ENCODE assay signal across 15 mouse cellular contexts in genomic region chr1:158604149-158604548, GRCm38 (mm10).
"Had no signal": no experiment of that assay in that cellular context is flagged by ENCODE, and none has a peak within 500 bp of the region (broad histone marks: within the 10 kb centered on the region; RNA-seq: fewer than 3 reads in every experiment).

No protein-coding gene starts in this region.

- H3K9me3 ChIP-seq: hindbrain, embryonic 13.5 days; intestine, embryonic 15.5 days; limb, embryonic 10.5 days; liver, embryonic 12.5 days; midbrain, embryonic 12.5 days; neural tube, embryonic 13.5 days had no signal

- H3K4me1 ChIP-seq: hindbrain, embryonic 13.5 days; intestine, embryonic 15.5 days; liver, embryonic 12.5 days; midbrain, embryonic 12.5 days had no signal

- H3K27me3 ChIP-seq: hindbrain, embryonic 13.5 days; intestine, embryonic 15.5 days; liver, embryonic 12.5 days; midbrain, embryonic 12.5 days; neural tube, embryonic 13.5 days had no signal

- DNase-seq: lung, embryonic 14.5 days; lung, postnatal 10 days; right cerebral cortex, adult 18-20 months; right cerebral cortex, postnatal 25 days; thymus, postnatal 25 days had no signal

- H3K4me2 ChIP-seq: hindbrain, embryonic 13.5 days; intestine, embryonic 15.5 days; liver, embryonic 12.5 days; lung, embryonic 14.5 days; midbrain, embryonic 12.5 days; neural tube, embryonic 13.5 days had no signal

- H3K27ac ChIP-seq: hindbrain, embryonic 13.5 days; intestine, embryonic 15.5 days; left cerebral cortex, adult 2 months; limb, embryonic 10.5 days; liver, embryonic 12.5 days; macrophage; midbrain, embryonic 12.5 days; neural tube, embryonic 13.5 days; stomach, postnatal 0 days had no signal

- H3K36me3 ChIP-seq: intestine, embryonic 15.5 days; limb, embryonic 10.5 days; liver, embryonic 12.5 days had no signal

- H3K9ac ChIP-seq: hindbrain, embryonic 13.5 days; intestine, embryonic 15.5 days; liver, embryonic 12.5 days; lung, embryonic 14.5 days; midbrain, embryonic 12.5 days; neural tube, embryonic 13.5 days had no signal

- H3K4me3 ChIP-seq: hindbrain, embryonic 13.5 days; intestine, embryonic 15.5 days; left cerebral cortex, adult 2 months; limb, embryonic 10.5 days; liver, embryonic 12.5 days; midbrain, embryonic 12.5 days; neural tube, embryonic 13.5 days had no signal

- ATAC-seq: intestine, embryonic 15.5 days; liver, embryonic 12.5 days; midbrain, embryonic 16.5 days had no signal
